Mouse (Mus musculus): Measurements from ENCODE around the gene Cacna1a.

DNA sequence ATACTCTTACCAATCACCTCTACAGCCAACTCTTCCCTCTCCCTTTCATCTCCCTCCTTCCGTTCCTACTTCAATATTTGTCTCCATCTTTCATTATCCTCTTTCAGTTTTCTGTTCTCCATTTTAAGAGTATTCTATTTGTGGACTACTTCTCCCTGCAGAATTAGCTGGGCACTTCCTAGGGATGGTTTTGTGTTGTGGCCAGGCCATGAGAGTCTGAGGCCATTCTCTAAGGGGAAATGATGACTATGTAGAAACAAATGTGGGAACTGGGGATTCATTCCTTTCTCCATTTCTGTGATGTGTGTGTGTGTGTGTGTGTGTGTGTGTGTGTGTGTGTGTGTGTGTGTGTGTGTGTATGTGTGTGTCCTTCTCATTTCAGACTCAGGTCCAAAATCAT lies 144.5 kb downstream of the Cacna1a start:
- TF ChIP-seq ZC3H11A (IDR thresholded peaks at IDR 0.05; ENCODE audit: borderline replicate concordance, low read depth, low read length): no peak
- no peak for TF ChIP-seq MAFK (IDR thresholded peaks at IDR 0.05; ENCODE audit: insufficient read depth, low read depth, low read length)
- no peak for TF ChIP-seq HCFC1 (IDR thresholded peaks at IDR 0.05; ENCODE audit: borderline replicate concordance, insufficient read depth, low read length)
- TF ChIP-seq ZNF384 (IDR thresholded peaks at IDR 0.05; ENCODE audit: low read depth, low read length): no peak
- no peak for TF ChIP-seq CHD2 (IDR thresholded peaks at IDR 0.05; ENCODE audit: low read depth, low read length)

All from ES-E14 (cell line).